Mouse (Mus musculus) C2C12 (cell line): ENCODE results near the gene St6galnac5.

Source experiments
- CEBPB ChIP-seq: IDR thresholded peaks from one replicate; pipeline ENCODE4 v1.6.1; 2011; ENCODE audit warnings: low read depth, mild to moderate bottlenecking, control low read depth, moderate library complexity
- CTCF ChIP-seq: IDR thresholded peaks from one replicate; pipeline ENCODE4 v1.5.1; 2011; ENCODE audit not compliant: control insufficient read depth, insufficient read depth, insufficient read length
- FOSL1 ChIP-seq: IDR thresholded peaks from one replicate; pipeline ENCODE4 v1.8.0; 2011; ENCODE audit warnings: mild to moderate bottlenecking, low read length; ENCODE audit not compliant: poor library complexity, insufficient read depth, severe bottlenecking
- MAX ChIP-seq: IDR thresholded peaks from one replicate; pipeline ENCODE4 v1.6.1; 2011; ENCODE audit warnings: mild to moderate bottlenecking, control low read depth
- MYOD1 ChIP-seq: IDR thresholded peaks from one replicate; pipeline ENCODE4 v1.6.1; 2011; ENCODE audit warnings: low read depth; ENCODE audit not compliant: control insufficient read depth, insufficient read length
- USF1 ChIP-seq: IDR thresholded peaks from one replicate; pipeline ENCODE4 v1.6.1; 2011; ENCODE audit warnings: low read depth, mild to moderate bottlenecking, control low read depth, moderate library complexity

GRCm38 (mm10) chr3:152990787-152991186 is 8.7 kb upstream of the St6galnac5 start:
- TF ChIP-seq CTCF, result no peak
- no peak for TF ChIP-seq MAX
- TF ChIP-seq MYOD1, result no peak
- TF ChIP-seq CEBPB, result no peak
- no peak for TF ChIP-seq USF1
- no peak for TF ChIP-seq FOSL1
